Mouse (Mus musculus) heart, embryonic 10.5 days (tissue): ENCODE results near the gene Coq9. TPM values are rescaled to one million over a fixed set of nuclear protein-coding genes. Genes with fewer than 3 reads are reported as not detected.
A peak's percentile ranks its signal among the peaks of the same experiment; 100 is the strongest.

Source experiments
- DNase-seq: peaks from one replicate; pipeline ENCODE4 v3.0.0-alpha.2; 2017; ENCODE audit warnings: low spot score
- H3K27ac ChIP-seq: fragments of 300-500 bp; sonication (generic); 2 replicates; pipeline ENCODE4 v1.5.1; 2016; ENCODE audit warnings: mild to moderate bottlenecking
- H3K27me3 ChIP-seq: fragments of 300-500 bp; sonication (generic); 2 replicates; pipeline ENCODE4 v1.6.1; 2016; ENCODE audit warnings: mild to moderate bottlenecking; ENCODE audit not compliant: poor library complexity, insufficient read depth, severe bottlenecking
- H3K36me3 ChIP-seq: fragments of 300-500 bp; sonication (generic); 2 replicates; pipeline ENCODE4 v1.6.1; 2016; ENCODE audit warnings: mild to moderate bottlenecking, moderate library complexity
- H3K4me1 ChIP-seq: fragments of 300-500 bp; sonication (generic); 2 replicates; pipeline ENCODE4 v1.6.1; 2016; ENCODE audit warnings: mild to moderate bottlenecking
- H3K4me3 ChIP-seq: fragments of 300-500 bp; sonication (generic); 2 replicates; pipeline ENCODE4 v1.5.1; 2016; ENCODE audit warnings: mild to moderate bottlenecking, moderate library complexity
- H3K9me3 ChIP-seq: fragments of 300-500 bp; sonication (generic); 2 replicates; pipeline ENCODE4 v1.6.1; 2016; ENCODE audit warnings: mild to moderate bottlenecking, moderate library complexity
- WGBS: fragments of 180-500 bp; shearing (Covaris S2); methylation state at CpG from one replicate; pipeline ENCODE4 v1.1.7; 2016; 5-methylcytosine and 5-hydroxymethylcytosine counted together
- polyA plus RNA-seq: library from polyadenylated mRNA; unstranded; fragments of >200 nt; fragmentation: Nextera tagmentation; extraction: Ambion mirVana; gene quantifications from 2 replicates; pipeline ENCODE4 v1.2.1, GENCODE M21; 2016

The Coq9 gene
- 97.9 and 129 TPM in 2 replicates for polyA plus RNA-seq

DNA sequence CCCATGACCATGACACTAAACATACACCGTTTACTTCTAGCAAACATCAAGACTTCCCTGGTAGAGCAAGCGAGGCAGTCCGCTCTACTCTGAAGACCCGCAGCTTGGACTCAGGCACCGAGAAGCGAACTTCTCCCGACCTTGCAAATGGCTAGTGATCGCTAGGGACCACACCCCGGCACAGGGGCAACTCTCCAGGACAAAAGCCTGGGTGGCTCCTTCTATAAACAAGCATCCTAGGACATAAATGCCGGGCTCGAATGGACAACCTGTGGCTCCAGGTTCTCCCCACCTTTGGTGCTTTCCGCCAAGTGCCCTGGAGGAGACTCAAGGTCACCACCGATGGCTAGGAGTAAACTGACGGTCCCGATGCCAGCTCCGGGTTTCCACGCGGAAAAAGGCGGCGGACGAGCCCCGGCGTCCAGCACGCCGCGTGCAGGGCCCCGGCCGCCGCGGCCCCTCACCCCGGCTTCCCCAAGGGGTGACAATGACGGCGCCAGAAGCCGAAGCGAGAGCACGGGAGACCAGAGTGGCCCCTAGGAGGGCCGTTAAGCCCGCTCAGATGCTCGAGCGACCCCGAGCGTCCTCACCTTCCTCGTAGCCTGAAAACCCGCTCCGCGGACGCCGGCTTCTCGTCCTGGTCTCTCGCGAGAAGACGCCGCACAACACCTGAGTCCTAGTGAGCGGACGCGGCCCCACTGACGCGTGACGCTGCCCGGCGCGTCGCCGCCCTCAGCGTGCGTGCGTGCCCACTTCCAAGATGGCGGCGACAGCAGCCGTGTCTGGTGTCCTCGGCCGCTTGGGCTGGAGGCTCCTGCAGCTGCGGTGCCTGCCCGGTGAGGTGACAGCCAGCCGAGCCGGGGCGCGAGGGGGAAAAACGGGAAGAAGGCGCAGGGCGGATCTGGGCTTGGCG, at the start of gene Coq9, which contains the start of gene Ciapin1:
TSS of gene Coq9 (plus strand) at position 660 of the 913 bp plus-strand sequence.
TSS of gene Ciapin1 (minus strand) at position 697 of the 913 bp plus-strand sequence.
- peak; percentile 97 for DNase-seq
- Histone ChIP-seq H3K4me1 (peaks cover 8% of the 10 kb centered on the region), H3K27me3 (no peaks in the 10 kb centered on the region), H3K9me3 (no peaks in the 10 kb centered on the region), H3K4me3 (peak within 1 kb of the TSS; percentile 79), H3K36me3 (peaks cover 7% of the 10 kb centered on the region), H3K27ac (peak within 1 kb of the TSS; percentile 96)
- under 1% methylated on average over 82 of the region's 82 CpGs for WGBS

DNA sequence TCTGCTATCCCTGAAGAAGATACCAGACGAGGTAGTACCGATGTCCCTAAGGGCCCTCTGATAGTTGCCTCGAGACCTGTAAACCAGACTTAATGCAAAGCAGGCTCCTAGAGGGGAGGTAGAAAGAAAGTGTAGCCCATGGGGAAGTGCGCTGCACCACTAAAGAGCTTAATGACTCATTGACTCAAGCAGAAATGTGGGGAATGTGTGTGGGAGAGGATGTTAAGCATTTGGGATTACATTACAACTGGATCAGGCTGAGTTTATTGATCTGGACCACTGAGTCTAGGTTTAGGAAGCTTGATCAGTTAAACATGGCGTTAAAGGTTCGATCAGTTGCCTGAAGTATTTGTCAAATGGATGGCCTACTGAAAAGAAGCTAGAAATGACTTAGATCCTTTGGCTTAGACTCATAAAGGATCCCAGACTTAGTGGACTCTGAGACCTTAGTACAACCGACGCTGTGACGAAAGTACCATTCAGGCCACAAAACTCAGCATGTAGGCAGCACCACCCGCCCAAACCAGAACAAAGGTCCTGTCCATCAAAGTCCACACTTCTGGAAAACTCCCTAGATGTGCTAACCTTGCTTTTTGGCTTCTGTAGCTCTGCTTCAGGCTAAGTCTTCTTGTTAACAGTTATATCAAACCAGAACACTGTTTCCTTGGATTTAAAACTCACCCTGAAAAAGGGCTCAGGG, 48.7 kb upstream of the Coq9 start:
- H3K36me3 ChIP-seq, result no peaks in the 10 kb centered on the region
- peaks cover 7% of the 10 kb centered on the region; the same call in 1 of the 2 replicates for H3K4me1 ChIP-seq
- H3K4me3 ChIP-seq, result no peak overlapping the region
- no peaks in the 10 kb centered on the region for H3K9me3 ChIP-seq
- H3K27me3 ChIP-seq, result no peaks in the 10 kb centered on the region
- no peak overlapping the region for H3K27ac ChIP-seq
- 79% methylated on average over 10 of the region's 10 CpGs for WGBS
- DNase-seq, result peak; percentile 72

DNA sequence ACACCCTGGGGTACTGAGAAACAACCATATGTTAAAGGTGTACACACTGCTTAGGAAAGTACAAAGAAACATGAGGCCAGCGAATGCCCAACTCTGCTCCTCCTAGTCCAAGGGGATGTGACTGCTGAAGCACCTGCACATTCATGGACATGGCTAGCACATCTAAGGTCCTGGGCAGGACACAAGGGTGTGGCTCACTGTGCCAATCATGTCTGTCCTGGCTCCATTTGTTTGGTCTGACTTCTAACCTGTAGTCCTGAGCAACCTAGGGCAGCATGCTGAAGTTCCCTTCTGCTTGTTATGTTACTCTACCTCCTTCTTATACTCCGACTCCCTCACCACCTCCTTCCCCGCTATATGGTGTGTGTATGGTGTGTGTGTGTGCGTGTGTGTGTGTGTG, 43.8 kb upstream of the Coq9 start:
- Histone ChIP-seq H3K27ac (no peak overlapping the region), H3K9me3 (no peaks in the 10 kb centered on the region), H3K36me3 (no peaks in the 10 kb centered on the region), H3K4me1 (no peaks in the 10 kb centered on the region), H3K4me3 (no peak overlapping the region), H3K27me3 (no peaks in the 10 kb centered on the region)
- DNase-seq, result no peak
- WGBS, result 89% methylated on average over 4 of the region's 4 CpGs

DNA sequence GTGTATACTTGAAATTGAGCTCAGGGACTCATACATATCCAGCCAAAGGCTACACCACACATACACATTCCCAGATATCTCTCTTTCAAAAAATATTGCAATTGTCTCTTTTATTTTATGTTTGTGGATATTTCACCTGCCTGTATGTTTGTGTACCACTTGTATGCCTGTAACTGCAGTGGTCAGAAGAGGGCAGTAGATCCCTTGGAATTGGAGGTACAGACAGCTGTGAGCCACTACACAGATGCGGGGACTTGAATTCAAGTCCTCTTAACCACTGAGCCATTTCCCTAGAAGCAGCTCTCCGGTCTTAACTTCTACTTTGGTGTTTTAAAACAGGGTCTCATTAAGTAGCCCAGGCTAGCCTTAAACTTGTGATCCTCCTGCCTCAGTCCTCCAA, 43.3 kb upstream of the Coq9 start:
- no peak for DNase-seq
- H3K4me1 ChIP-seq, result no peaks in the 10 kb centered on the region
- WGBS, result 95% methylated on average over 2 of the region's 2 CpGs
- no peaks in the 10 kb centered on the region for H3K9me3 ChIP-seq
- H3K27me3 ChIP-seq, result no peaks in the 10 kb centered on the region
- no peak overlapping the region for H3K27ac ChIP-seq
- no peaks in the 10 kb centered on the region for H3K36me3 ChIP-seq
- no peak overlapping the region for H3K4me3 ChIP-seq

DNA sequence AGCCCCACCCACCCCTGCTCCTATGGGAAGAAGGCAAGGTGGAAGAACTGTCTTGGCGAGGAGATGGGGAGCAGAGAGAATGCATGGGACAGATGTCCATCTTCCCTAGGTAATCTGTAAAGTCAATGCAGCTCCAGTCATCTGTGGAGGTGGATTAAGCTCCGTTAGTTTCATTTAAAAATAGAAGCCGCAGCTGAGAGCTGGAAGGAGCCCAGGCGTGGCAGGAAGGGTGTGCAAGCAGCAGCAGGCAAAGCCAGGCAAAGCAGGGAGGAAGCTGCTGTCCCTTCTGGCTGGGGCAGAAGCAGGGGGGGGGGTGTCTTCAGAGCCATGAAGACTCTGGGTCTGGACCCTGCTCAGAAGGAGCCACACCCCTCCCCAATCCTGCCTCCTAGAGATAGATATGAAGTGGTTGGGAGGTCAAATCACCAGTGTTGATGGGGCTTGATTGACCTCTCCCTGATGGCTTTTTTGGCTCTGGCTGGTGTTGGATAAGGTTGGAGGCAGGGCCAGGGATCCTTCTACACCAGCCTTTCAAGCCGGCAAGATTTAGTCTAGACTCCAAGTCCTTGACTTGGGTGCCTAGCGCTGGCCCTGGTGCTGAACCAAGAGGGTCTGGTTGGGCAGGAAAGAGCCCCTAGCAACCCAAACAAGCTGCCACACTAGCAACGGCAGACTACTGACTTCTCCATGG, 37.7 kb upstream of the Coq9 start:
- no peaks in the 10 kb centered on the region for H3K36me3 ChIP-seq
- H3K4me3 ChIP-seq, result no peak overlapping the region
- 51% methylated on average over 7 of the region's 7 CpGs for WGBS
- no peak overlapping the region for H3K27ac ChIP-seq
- 0 out of 2 replicates have a peak, but pooled peaks cover 3% of the 10 kb centered on the region for H3K27me3 ChIP-seq
- peaks cover 34% of the 10 kb centered on the region for H3K4me1 ChIP-seq
- no peak for DNase-seq
- no peaks in the 10 kb centered on the region for H3K9me3 ChIP-seq

DNA sequence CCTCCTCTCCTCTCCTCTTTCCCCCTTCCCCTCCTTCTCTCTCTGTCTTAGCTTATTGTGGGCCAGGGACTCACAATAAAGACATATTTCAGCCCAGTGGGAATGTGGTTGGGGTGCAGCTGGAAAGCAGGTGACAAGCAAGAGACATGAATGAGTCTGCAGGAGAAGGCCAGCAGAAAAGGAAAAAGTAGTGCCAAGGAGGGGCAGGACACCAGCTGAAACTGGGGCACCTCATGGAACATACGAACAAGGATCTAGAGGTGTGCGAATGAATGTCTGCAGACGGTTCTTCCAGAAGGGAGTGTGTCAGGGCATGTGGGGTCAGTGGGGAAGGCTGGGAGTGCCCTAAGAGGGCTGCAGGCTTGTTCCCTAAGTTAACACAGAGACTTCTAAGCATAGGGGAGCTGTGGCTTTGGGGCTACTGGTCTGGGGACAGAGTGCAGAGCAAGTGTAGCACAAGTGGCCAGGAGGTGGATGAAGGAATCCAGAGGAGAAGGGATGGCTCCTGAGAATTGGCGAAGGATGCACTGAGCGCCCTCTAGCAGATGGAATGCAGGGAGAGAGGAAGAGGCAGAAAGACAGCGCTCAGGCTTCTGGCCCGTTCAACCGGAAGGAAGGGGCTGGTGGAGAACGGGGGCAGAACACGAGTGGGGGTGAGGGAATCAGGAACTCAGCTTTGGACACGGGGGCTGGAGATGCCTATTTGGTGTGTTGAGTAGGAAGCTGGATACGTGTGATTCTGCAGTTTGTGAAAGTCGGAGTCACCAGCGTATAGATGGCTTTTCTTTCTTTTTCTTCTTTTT, 36.6 kb upstream of the Coq9 start:
- H3K27me3 ChIP-seq, result 0 out of 2 replicates have a peak, but pooled peaks cover 3% of the 10 kb centered on the region
- no peak overlapping the region for H3K27ac ChIP-seq
- 39% methylated on average over 14 of the region's 14 CpGs for WGBS
- DNase-seq, result no peak
- H3K4me1 ChIP-seq, result peaks cover 34% of the 10 kb centered on the region
- H3K4me3 ChIP-seq, result no peak overlapping the region
- H3K9me3 ChIP-seq, result no peaks in the 10 kb centered on the region
- H3K36me3 ChIP-seq, result no peaks in the 10 kb centered on the region

DNA sequence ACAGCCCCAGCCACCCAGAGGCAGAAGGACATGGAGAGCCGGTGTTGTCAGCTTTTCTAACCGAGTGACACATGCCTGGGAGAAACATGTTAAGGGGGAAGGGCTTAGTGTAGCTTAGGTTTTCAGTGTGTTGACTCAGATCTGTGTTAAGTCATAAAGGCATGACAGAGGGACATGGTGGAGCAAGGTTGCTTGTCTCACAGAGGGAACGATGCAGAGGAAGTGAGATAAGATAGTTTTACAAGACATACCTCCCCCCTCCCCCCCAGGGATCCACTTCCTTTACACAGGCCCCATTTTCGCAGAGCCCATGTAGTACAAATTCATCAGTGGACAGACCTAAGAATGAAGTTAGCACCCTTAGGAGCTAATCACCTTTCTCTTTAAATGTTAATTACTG, 35.7 kb upstream of the Coq9 start:
- no peaks in the 10 kb centered on the region for H3K36me3 ChIP-seq
- 41% methylated on average over 4 of the region's 4 CpGs for WGBS
- no peak overlapping the region for H3K4me3 ChIP-seq
- H3K9me3 ChIP-seq, result no peaks in the 10 kb centered on the region
- no peak for DNase-seq
- no peak overlapping the region for H3K27ac ChIP-seq
- peaks cover 37% of the 10 kb centered on the region for H3K4me1 ChIP-seq
- H3K27me3 ChIP-seq, result peaks cover 10% of the 10 kb centered on the region; the same call in 1 of the 2 replicates

DNA sequence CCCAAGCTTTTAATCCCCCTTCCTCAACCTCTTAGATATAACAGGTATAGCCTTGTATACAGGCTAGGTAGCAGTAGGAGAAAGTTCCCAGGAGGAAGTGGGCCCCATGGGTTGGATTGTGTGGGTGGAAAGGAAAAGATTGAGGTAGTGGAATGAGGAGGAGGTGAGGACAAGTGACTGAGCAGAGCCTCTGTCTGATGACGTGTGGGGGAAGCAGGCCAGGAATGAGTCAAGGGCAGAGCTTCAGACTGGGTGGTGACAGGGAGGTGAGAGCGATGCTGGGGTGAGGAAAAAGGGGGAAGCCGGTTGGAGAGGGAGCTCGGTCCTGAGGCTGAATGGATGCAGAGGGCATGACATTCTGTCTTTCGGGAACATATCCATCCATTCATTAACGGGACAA, 34.6 kb upstream of the Coq9 start:
- Histone ChIP-seq H3K27ac (no peak overlapping the region), H3K27me3 (peaks cover 20% of the 10 kb centered on the region), H3K9me3 (no peaks in the 10 kb centered on the region), H3K4me3 (no peak overlapping the region), H3K36me3 (no peaks in the 10 kb centered on the region), H3K4me1 (peaks cover 40% of the 10 kb centered on the region)
- no peak for DNase-seq
- 35% methylated on average over 6 of the region's 6 CpGs for WGBS

DNA sequence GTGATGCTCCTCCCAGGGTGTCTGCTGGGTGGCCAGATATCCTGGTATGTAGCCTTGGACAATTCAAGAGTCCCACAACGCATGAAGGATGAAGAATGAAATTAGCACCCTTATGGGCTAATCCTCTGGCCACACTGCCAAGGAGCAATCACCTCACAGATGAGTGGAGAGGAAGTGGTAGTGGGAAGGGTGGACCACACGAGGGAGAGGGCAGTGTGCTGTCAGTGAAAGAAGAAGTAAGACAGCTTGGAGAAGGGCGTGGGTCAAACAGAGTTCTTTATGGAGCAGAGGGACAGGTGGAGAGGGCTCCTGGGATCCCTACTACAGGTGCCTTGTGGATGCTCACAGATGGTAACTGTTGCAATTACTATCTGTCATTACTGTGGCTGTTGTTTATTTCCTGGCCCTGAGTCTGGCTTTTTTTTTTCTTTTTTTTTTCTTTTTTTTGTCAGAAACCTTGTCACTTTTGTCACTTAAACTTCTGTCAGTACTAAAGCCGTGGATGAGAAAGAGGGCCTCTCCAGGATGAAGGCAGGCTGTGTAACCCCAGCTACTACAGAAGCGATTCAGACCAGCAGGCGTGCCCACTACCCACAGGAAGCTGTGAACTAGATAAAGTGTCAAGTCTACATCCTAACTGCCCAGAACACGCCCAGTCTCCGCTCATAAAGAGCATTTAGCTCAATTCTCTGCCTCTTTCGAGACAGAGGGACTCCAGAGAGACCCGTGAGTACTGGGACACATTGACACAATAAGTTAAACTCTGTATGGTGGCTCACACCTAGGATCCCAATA, 33.4 kb upstream of the Coq9 start:
- Histone ChIP-seq H3K36me3 (no peaks in the 10 kb centered on the region), H3K4me1 (peaks cover 43% of the 10 kb centered on the region), H3K27me3 (peaks cover 25% of the 10 kb centered on the region), H3K27ac (no peak overlapping the region), H3K4me3 (no peak overlapping the region), H3K9me3 (no peaks in the 10 kb centered on the region)
- DNase-seq, result no peak
- WGBS, result 61% methylated on average over 10 of the region's 10 CpGs

DNA sequence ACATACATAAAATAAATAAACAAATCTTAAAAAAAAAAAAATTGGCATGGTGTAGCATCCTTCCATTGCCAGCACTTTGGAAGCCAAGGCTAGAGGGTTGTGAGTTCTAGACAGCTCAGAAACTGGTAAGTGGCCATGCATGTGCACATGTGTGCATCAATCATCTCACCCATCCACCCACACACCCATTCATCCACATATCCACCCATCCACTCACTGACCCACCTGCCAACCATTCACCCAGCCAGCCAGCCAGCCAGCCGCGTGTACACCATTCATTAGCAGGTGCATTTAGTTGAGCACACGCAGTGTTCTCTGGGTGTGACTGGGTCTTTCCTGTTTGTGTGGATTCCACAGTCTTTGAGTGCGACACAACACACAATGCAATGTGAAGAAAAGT, 32.3 kb upstream of the Coq9 start:
- DNase-seq, result no peak
- Histone ChIP-seq H3K9me3 (no peaks in the 10 kb centered on the region), H3K4me3 (no peak overlapping the region), H3K4me1 (peaks cover 48% of the 10 kb centered on the region), H3K27me3 (peaks cover 25% of the 10 kb centered on the region), H3K36me3 (no peaks in the 10 kb centered on the region), H3K27ac (no peak overlapping the region)
- 81% methylated on average over 4 of the region's 4 CpGs for WGBS

DNA sequence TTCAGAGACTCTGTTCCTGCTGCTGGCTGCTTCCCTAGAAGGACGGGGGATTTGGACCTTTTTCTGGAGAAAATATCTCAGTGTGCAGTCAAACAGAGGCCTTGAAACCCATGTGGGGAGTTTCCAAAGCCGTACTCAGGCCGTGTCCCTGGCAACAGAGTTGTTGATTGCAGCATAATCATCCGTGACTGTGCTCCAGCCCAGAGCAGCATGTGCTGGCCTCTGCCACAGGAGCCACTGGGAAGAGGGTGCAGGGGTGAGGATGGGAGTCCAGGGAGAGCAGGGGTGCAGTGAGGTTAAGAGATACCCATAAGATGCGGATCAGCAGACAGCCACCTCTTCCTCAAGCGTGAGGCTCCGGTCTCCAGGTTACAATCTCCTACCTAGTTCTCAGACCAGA, 30.6 kb upstream of the Coq9 start:
- peaks cover 29% of the 10 kb centered on the region for H3K27me3 ChIP-seq
- no peaks in the 10 kb centered on the region for H3K9me3 ChIP-seq
- no peaks in the 10 kb centered on the region for H3K36me3 ChIP-seq
- H3K27ac ChIP-seq, result peak overlapping the region; percentile 6; the same call in 1 of the 2 replicates
- WGBS, result 65% methylated on average over 7 of the region's 7 CpGs
- H3K4me3 ChIP-seq, result no peak overlapping the region
- peaks cover 36% of the 10 kb centered on the region for H3K4me1 ChIP-seq
- DNase-seq, result no peak
